ENCODE assay signal across 12 mouse cellular contexts in genomic region chr11:79610454-79610853, GRCm38 (mm10). TPM values are rescaled to one million over a fixed set of nuclear protein-coding genes. Genes with fewer than 3 reads are reported as not detected.
DNase-seq lines count a peak whose midpoint lies in the region; ATAC-seq and TF ChIP-seq lines count a peak whose summit lies in the region.
"Had no signal": no experiment of that assay in that cellular context is flagged by ENCODE, and none has a peak within 500 bp of the region (broad histone marks: within the 10 kb centered on the region; RNA-seq: fewer than 3 reads in every experiment).

No protein-coding gene starts in this region.

- intact Hi-C loops in heart, adult 2 months (cut with DNase I) = no loop called here
- intact Hi-C loops in left cerebral cortex, postnatal 4 days (cut with DNase I) = no loop called here

- ATAC-seq in heart, embryonic 14.5 days (ENCODE audit: insufficient number of reproducible peaks, insufficient read depth, low FRiP score, low read depth) = no peak
- no peak for ATAC-seq in hindbrain, embryonic 13.5 days (ENCODE audit: low FRiP score)
- no peak for ATAC-seq in midbrain, embryonic 15.5 days (replicated peaks)

- H3K36me3 ChIP-seq in heart, embryonic 14.5 days (ENCODE audit: control insufficient read depth, insufficient read depth, low read length) = no peaks in the 10 kb centered on the region
- no peaks in the 10 kb centered on the region for H3K36me3 ChIP-seq in heart, adult 2 months (ENCODE audit: control insufficient read depth, insufficient read depth, low read length)
- no peaks in the 10 kb centered on the region for H3K36me3 ChIP-seq in embryonic facial prominence, embryonic 10.5 days (replicated peaks)
- no peaks in the 10 kb centered on the region; the same call in 1 of the 2 replicates for H3K36me3 ChIP-seq in hindbrain, embryonic 13.5 days
- no peaks in the 10 kb centered on the region for H3K36me3 ChIP-seq in midbrain, embryonic 15.5 days (replicated peaks)

- DNase-seq in heart, adult 2 months = no peak
- DNase-seq in embryonic facial prominence, embryonic 10.5 days (ENCODE audit: low spot score) = no peak
- DNase-seq in left cerebral cortex, adult 18-20 months (ENCODE audit: low spot score in 2 of 2) = no peak
- no peak for DNase-seq in left cerebral cortex, postnatal 4 days
- DNase-seq: adrenal gland, postnatal 25 days; gastrocnemius, postnatal 25 days; kidney, adult 9 months had no signal

- H3K4me3 ChIP-seq in heart, embryonic 14.5 days (ENCODE audit: control insufficient read depth in 1 of 2, insufficient read depth in 1 of 2, low read depth in 1 of 2, low read length in 2 of 2) = no peak overlapping the region
- H3K4me3 ChIP-seq in heart, adult 2 months = no peak overlapping the region
- no peak overlapping the region for H3K4me3 ChIP-seq in embryonic facial prominence, embryonic 10.5 days
- H3K4me3 ChIP-seq in hindbrain, embryonic 13.5 days = no peak overlapping the region
- no peak overlapping the region for H3K4me3 ChIP-seq in midbrain, embryonic 15.5 days
- H3K4me3 ChIP-seq: erythroblast, embryonic 14.5 days had no signal

- H3K79me2 ChIP-seq in heart, adult 2 months (replicated peaks; ENCODE audit: control insufficient read depth, insufficient read depth, low read length) = no peaks in the 10 kb centered on the region

- TF ChIP-seq POLR2A in heart, adult 2 months (IDR thresholded peaks at IDR 0.05; ENCODE audit: insufficient read depth, low read depth, low read length) = no peak

- H3K9ac ChIP-seq in heart, embryonic 14.5 days (ENCODE audit: low read length) = no peak overlapping the region
- no peak overlapping the region for H3K9ac ChIP-seq in heart, adult 2 months (ENCODE audit: low read depth, low read length)
- H3K9ac ChIP-seq in hindbrain, embryonic 13.5 days = peak overlapping the region; percentile 53
- H3K9ac ChIP-seq in midbrain, embryonic 15.5 days = peak overlapping the region; percentile 16; the same call in 1 of the 2 replicates

- TF ChIP-seq CTCF in heart, adult 2 months (IDR thresholded peaks at IDR 0.05) = no peak

- WGBS in heart, embryonic 14.5 days = 65% methylated on average over 2 of the region's 2 CpGs
- 59% methylated on average over 2 of the region's 2 CpGs for WGBS in heart, adult 2 months
- WGBS in embryonic facial prominence, embryonic 10.5 days = 50% methylated on average over 2 of the region's 2 CpGs
- 61% methylated on average over 2 of the region's 2 CpGs for WGBS in hindbrain, embryonic 13.5 days
- 53% methylated on average over 2 of the region's 2 CpGs for WGBS in midbrain, embryonic 15.5 days

- H3K27me3 ChIP-seq in heart, embryonic 14.5 days (ENCODE audit: control insufficient read depth, insufficient read depth, low read length) = 0 out of 2 replicates have a peak, but pooled peaks cover 5% of the 10 kb centered on the region
- no peaks in the 10 kb centered on the region for H3K27me3 ChIP-seq in heart, adult 2 months (ENCODE audit: control insufficient read depth, insufficient read depth, low read length)
- peaks cover 26% of the 10 kb centered on the region for H3K27me3 ChIP-seq in embryonic facial prominence, embryonic 10.5 days (replicated peaks; ENCODE audit: low read depth, poor library complexity, severe bottlenecking)
- H3K27me3 ChIP-seq in hindbrain, embryonic 13.5 days = no peaks in the 10 kb centered on the region
- no peaks in the 10 kb centered on the region for H3K27me3 ChIP-seq in midbrain, embryonic 15.5 days (replicated peaks)
- H3K27me3 ChIP-seq: Patski had no signal

- peak overlapping the region; percentile 19 for H3K4me2 ChIP-seq in heart, embryonic 14.5 days (ENCODE audit: low read length)
- H3K4me2 ChIP-seq in hindbrain, embryonic 13.5 days = no peak overlapping the region
- 0 out of 2 replicates have a peak overlapping the region, but pooled peaks have one; percentile 5 for H3K4me2 ChIP-seq in midbrain, embryonic 15.5 days

- peaks cover 13 to 14% of the 10 kb centered on the region in 2 experiments for H3K4me1 ChIP-seq in heart, embryonic 14.5 days (ENCODE audit: control insufficient read depth in 2 of 2, insufficient read depth in 2 of 2, low read length in 2 of 2)
- H3K4me1 ChIP-seq in heart, adult 2 months (ENCODE audit: control insufficient read depth, insufficient read depth, low read length) = no peaks in the 10 kb centered on the region
- H3K4me1 ChIP-seq in embryonic facial prominence, embryonic 10.5 days = peaks cover 75% of the 10 kb centered on the region
- H3K4me1 ChIP-seq in hindbrain, embryonic 13.5 days (replicated peaks) = peaks cover 69% of the 10 kb centered on the region
- peaks cover 50% of the 10 kb centered on the region for H3K4me1 ChIP-seq in midbrain, embryonic 15.5 days

- H3K27ac ChIP-seq in heart, embryonic 14.5 days (replicated peaks in 1 of 2; ENCODE audit: control insufficient read depth in 1 of 2, insufficient read depth in 1 of 2, low read depth in 2 of 2, low read length in 2 of 2) = no peak overlapping the region
- no peak overlapping the region for H3K27ac ChIP-seq in heart, adult 2 months
- H3K27ac ChIP-seq in embryonic facial prominence, embryonic 10.5 days (replicated peaks) = peak overlapping the region; percentile 58
- peak overlapping the region; percentile 60; the same call in 1 of the 2 replicates for H3K27ac ChIP-seq in hindbrain, embryonic 13.5 days
- H3K27ac ChIP-seq in midbrain, embryonic 15.5 days = peak overlapping the region; percentile 56; the same call in 1 of the 2 replicates

- TF ChIP-seq EP300 in heart, adult 2 months (IDR thresholded peaks at IDR 0.05; ENCODE audit: insufficient read depth, low read depth, low read length) = no peak

- no peaks in the 10 kb centered on the region for H3K9me3 ChIP-seq in heart, embryonic 14.5 days (ENCODE audit: control insufficient read depth, low read length)
- H3K9me3 ChIP-seq in embryonic facial prominence, embryonic 10.5 days = no peaks in the 10 kb centered on the region
- H3K9me3 ChIP-seq in hindbrain, embryonic 13.5 days = no peaks in the 10 kb centered on the region
- H3K9me3 ChIP-seq in midbrain, embryonic 15.5 days = no peaks in the 10 kb centered on the region

RNA-seq across cellular contexts. Expression of gene Rab11fip4, which starts 19.4 kb away (rescaled TPM):
- 0.07 and 0.14 TPM in 2 replicates for polyA plus RNA-seq in heart, embryonic 14.5 days (2014; fragmentation: Nextera tagmentation; extraction: Ambion mirVana)
- total RNA-seq in heart, adult 2 months (2021) = under 1 TPM; 0.11 to 0.26 TPM
- polyA plus RNA-seq in heart, adult 2 months (2012; rRNA removed) = 0.20 and 0.66 TPM in 2 replicates
- 15.8 and 16.3 TPM in 2 replicates for polyA plus RNA-seq in embryonic facial prominence, embryonic 10.5 days (2016; fragmentation: Nextera tagmentation; extraction: Ambion mirVana)
- 26.1 and 26.9 TPM in 2 replicates for polyA plus RNA-seq in hindbrain, embryonic 13.5 days (2015; fragmentation: Nextera tagmentation; extraction: Ambion mirVana)
- 29.5 and 32.9 TPM in 2 replicates for polyA plus RNA-seq in midbrain, embryonic 15.5 days (2015; fragmentation: Nextera tagmentation; extraction: Ambion mirVana)
- total RNA-seq in left cerebral cortex, adult 18-20 months (2021) = 100 to 1,000 TPM; 234 to 237 TPM
- total RNA-seq in left cerebral cortex, postnatal 4 days (2021) = 100 to 1,000 TPM; 142 to 144 TPM
- polyA plus RNA-seq: erythroblast, embryonic 14.5 days had no signal

Comparison
In these comparisons a context has a peak if more than half of its experiments do, and no peak if none do; other contexts are left out.
1. H3K27ac ChIP-seq: peak in embryonic facial prominence, embryonic 10.5 days (single experiment), hindbrain, embryonic 13.5 days (single experiment) and midbrain, embryonic 15.5 days (single experiment); none in heart, embryonic 14.5 days (0 of 2) and heart, adult 2 months (single experiment).
2. H3K9ac ChIP-seq: peak in hindbrain, embryonic 13.5 days (single experiment) and midbrain, embryonic 15.5 days (single experiment); none in heart, embryonic 14.5 days (single experiment) and heart, adult 2 months (single experiment).
3. RNA of gene Rab11fip4, which starts 19.4 kb away (polyA plus RNA-seq): 29.5 to 32.9 TPM in midbrain, embryonic 15.5 days, 26.1 to 26.9 TPM in hindbrain, embryonic 13.5 days and 15.8 to 16.3 TPM in embryonic facial prominence, embryonic 10.5 days; 0.20 to 0.66 TPM in heart, adult 2 months and 0.07 to 0.14 TPM in heart, embryonic 14.5 days; every median in the first group is over 10 times any median in the second.